Mouse (Mus musculus): ENCODE results near the gene Mthfd2.
"Not testable (repeated sequence)": the region's sequence is repeated elsewhere in the genome, so short reads cannot be mapped to it uniquely, and the experiment has no call there.

The Mthfd2 gene

DNA sequence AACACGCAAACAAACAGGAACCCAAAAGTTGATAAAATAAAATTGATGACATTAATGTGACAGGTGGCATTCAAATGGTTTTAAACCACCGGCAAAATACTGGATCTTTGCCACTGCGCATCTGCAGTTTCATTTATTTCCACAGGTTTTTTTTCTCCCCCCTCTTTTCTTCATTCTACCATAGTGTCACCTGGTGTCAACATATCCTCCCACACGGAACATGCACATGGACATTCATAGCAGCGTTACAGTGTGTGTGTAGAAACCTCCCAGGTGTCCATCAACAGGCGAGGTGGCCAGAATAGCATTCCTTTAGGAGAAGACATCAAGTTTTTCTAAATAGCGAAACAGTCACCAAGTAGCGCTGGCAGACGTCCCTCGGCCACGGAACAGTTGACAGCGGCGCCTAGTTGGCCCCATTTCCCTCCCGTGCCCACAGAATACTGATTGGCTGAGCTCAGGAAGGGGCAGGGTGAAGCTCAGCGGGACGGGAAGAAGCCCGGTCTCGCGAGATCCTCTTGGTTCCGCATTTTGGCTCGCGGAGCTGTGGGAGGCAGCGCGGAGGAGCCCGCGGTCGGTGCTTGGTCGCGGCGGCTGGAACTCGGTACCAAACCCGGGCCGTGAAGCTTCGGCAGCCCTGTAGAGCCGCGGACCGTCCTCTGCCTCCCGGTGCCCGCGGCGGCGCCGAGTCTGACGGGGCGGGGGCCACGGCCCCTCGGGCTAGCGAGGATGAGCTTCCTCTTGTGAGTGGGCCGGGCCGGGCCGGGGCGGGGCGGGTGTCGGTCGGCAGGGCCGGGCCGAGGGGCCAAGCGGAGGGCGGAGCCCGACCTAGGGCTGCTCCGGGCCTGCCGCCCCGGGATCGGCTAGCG, at the start of gene Mthfd2, which contains the start of gene Mob1a:
Gene Mthfd2 (minus strand): TSS at position 384 of the 869 bp plus-strand sequence.
Gene Mob1a (plus strand): TSS at position 492 of the 869 bp plus-strand sequence.
- DNase-seq (ENCODE audit: low spot score in 2 of 2) = peak; percentile 94 to 95

DNA sequence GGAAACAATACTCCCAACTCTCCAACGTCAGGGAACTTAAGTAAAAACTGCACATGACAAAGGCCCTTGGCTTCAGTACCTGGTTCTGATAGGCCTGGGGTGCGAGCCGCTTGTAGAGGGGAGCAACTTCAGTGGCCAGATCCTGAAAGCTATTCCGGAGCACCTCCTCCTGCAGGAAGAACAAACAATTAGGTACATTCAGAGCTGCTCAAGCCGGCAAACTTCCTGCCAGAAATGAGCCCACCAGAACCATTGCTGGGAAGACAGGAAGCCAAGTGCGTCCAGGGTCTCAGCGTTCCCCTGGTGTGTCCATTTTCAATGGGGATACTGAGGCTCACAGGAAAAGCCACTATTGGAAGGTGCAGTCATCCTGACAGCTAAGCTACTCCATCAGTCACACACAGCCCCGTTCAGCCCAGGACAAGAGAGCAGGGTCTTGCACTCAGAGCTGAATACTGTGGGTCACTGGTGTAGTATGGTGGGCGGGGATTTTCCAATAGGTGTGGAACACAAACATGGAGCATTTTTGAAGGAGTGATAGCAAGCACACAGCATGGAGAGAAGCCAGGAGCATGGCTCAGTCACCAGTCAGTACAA, 48.1 kb upstream of the Mthfd2 start:
- no peak for DNase-seq (ENCODE audit: low spot score in 2 of 2)

DNA sequence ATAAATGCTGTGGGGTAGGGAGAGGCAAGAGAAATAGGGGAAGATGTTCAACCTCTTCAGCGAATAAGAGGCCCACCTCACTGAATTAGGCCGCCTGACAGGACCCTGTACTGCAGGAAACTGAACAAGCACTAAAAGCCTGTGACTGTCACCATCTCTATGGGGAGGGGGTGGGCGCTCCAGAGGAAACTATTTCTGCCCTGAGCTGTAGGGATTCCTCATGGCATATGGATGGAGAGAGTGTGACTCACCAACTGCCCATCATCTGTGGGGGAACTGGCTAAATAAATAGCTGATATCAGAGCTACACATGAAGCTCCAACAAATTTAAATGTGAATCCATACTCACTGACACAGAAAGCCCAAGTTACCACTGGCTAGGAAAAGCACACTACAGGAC, 45.6 kb upstream of the Mthfd2 start:
- no peak for DNase-seq (ENCODE audit: low spot score in 2 of 2)

DNA sequence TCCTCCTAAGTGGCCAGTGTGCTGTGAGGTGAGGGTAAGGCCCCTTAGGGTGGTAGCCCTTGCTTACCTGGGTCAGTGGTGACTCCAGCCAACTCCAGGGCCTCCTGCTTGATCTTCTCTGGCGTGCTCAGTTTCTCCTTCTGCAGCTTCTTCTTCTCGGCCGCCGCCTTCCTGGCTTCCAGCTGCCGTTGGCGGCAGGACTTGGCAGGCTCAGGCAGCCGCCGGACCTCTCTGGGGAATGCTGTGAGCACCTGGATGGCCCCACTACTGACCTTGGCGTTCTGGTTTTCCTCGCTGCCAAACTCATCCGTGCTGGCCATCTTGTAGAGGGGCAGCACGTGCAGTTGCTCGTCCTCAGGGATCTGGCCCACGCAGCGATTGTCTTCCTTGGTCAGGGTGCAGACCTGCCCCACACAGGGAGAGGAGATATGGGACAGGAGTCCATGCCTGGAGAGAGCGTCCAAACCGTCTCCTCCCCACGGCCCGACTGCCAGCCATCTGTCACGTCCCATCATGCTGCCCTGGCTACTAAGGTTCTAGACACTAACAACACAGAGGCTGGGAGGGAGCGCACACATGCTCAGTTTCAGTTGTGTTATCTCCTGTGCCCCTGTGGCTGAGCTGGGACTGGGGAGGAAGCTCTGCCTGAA, 44.7 kb upstream of the Mthfd2 start:
- DNase-seq (ENCODE audit: low spot score in 2 of 2) = no peak

DNA sequence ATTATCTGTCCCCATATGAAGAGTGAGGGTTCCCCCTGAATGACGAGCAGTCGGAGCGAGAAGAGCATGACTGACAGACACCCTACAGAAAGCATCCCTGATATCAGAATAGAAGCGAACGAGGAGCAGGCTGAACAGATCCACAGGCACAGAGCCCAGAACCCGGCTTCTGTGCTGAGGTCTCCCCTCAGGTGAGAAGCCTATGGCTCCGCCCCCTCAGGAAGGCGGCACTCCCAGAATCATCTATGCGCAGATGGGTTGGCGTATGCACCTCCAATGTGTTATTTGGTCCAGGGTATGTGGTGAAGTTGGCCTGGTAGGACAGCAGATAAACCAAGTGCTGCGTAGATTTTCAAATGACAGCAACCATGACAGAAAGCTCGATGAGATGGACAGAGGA, 37.4 kb upstream of the Mthfd2 start:
- no peak for DNase-seq (ENCODE audit: low spot score in 2 of 2)

DNA sequence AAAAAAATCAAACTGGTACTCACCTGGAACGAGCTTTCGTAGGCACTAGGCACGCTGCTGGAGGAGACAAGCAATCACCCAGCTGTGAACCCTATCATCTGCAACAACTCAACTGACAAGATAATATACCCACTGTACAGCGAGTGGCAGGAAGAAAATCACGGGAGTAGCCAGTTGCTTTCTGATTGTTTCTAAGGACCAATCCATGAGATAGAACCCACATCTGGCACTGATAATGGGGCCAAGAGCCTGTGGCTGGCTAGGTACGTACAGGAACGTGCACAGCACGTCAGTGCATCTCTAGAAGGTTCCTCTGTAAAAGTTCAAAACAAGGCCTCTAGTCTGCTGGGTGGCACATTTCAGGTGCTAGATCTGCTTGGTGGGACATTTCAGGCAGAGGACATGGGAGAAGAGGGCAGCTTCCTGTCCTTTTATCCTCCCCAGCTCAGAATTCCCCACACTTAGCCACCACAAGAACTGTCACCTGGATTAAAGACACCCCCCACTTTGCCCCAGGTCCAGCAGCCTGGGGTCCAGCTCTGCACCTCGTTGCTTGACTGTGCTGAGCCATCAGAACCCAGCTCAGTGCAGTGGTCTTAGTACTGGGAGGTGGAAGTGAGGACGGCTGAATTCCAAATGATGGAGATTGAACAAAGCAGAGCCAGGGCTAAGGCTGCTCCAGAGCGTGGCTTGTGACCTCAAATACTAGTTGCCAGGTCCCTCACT, 36.0 kb upstream of the Mthfd2 start:
- DNase-seq (ENCODE audit: low spot score in 2 of 2) = no peak

DNA sequence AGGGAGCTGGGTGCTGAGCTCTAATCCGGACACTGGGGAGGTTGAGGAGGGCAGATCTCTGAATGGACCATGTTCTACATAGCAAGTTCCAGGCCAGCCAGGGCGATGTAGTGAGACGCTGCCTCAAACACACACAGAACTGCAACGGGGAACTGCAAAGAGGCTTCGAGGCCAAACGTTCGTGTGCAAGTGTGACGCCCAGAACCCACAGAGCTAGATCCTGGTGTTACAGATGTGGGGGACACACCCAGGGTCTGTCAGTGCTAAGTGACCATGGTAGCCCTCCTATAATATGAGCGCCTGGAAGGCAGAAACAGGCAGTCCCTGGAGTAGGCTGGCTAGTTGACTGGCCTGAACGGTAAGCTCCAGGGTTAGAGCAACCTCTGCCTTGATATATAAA, 31.7 kb upstream of the Mthfd2 start:
- DNase-seq (ENCODE audit: low spot score in 2 of 2) = no peak

DNA sequence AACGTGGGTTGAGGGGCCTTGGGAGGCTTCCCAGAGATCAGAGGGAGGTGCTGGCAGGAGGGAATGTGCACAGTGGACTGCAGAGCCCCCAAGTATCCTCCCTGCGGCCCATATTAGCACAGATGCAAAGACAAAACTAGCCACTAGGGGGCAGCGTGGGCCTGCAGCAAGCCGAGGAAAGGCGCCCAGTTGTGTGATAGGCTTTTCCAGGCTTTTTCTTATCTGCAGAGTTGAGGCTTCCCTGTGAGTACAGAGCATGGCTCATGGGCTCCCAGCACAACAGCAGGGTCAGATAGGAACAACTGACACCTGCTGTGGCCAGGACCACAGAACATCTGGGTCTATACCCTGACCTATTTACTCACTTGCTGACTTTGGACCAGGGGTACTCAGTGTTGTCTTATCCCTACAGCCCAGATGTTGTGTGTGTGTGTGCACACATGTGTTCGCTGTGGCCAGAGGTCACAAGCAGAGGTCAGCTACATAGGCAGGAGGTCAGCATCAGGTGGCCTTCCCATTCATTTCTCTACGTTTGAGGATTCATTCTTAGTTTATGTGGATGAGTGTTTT, 30.9 kb upstream of the Mthfd2 start:
- DNase-seq (ENCODE audit: low spot score in 2 of 2) = peak; percentile 66 to 78

DNA sequence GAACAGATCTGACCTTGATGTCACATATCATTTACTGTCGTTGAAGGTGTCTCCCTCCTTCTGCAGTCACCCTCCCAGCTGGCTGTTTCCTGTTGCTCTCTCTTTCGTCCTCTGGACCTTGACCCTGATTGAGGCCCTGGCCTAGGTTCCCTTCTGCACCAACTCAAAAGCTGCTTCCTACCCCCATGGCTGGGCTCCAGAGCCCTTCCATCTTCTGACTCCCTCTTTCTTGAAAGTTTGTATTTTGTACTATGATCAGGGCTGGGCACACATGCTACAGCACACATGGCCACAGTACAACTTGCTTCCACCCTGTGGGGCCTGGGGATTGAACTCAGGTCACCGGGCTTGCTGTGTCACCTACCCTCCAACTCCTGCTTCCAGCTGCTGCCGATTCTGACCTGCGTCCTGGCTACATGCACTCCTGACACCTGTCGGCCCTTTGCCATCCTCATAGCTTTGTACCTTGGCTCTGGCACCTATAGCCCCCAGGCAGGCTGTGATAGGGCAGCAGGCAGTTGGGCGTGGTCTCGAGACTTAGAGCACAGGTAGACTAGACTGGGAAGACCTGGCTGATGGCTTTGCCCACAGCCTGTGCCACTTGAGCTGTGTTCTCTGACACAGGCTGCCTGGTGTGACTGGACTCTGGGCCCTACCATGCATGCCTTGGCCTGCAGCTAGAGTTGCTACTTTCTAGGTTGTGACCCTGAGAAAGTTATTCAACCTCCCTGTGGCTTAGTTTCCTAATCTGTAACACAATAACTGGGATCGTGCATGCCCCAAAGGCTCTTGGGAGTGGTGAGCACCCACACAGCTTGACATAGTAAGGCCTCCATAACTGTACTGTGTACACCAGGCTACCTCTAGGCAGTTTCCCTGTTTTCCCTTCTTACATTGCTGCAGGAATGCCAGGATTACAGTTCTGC, 29.4 kb upstream of the Mthfd2 start:
- no peak for DNase-seq (ENCODE audit: low spot score in 2 of 2)

DNA sequence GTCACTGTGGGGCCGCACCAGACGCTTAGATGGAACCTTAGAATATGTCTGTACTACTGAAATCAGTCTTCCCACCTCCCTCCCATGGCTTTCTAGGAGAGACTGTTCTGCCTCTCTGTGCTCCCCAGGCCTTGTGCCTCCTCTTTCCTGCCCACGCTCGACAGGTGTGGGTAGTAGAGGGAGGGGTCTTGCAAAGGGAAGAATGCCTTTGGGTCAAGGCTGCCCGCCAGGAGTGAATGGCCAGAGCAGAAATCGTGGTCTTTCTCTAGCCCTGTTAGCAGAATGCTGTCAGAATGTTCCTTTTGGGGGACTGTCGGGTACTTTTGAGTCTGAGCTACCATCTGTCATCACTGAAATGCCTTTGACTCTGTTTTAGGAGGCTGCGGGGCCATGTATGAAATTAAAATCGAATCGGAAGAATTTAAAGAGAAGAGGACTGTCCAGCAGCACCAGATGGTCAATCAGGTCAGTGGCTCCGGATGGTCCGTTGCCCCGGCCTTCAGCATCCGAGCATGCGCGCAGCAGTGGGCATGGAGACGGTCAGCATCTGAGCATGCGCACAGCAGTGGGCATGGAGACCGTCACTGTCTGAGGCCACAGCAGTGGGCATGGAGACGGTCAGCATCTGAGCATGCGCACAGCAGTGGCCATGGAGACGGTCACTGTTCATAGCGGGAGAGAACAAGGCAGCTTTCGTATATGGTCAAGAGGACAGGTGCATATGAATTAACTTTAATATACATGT, 27.1 kb upstream of the Mthfd2 start:
- no peak for DNase-seq (ENCODE audit: low spot score in 2 of 2)

DNA sequence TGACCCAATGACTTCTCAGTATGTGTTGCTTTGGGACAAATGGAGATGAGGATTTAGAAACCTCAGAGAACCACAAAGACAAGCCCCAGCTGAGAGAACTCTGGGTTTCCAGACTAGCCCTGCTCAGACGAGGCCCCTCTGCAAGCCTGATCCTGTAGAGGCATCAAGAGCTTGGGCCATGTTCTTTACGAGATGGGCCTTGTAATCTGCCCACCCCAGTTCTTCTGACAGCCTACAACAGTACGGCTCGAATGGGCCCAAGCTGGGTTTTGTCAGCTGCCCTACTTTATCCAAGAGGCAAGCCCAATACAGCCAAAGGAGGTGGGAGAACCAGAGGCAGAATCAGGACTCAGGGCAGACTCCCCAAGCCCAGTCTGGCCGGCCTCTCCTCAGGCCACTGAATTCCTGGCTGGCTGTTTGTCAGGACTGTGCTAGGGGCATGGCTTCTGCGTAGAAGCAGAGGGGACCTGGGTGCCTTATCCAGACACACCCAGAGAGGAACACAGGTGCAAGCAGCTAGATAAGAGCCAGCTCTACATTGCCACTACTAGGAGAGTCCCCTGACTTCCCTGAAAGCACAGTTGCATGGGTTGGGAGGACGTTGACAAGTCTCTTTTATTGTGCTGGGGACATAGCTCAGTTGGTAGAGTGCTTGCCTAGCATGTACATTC, 25.9 kb upstream of the Mthfd2 start:
- DNase-seq (ENCODE audit: low spot score in 2 of 2) = peak; percentile 67 to 79

DNA sequence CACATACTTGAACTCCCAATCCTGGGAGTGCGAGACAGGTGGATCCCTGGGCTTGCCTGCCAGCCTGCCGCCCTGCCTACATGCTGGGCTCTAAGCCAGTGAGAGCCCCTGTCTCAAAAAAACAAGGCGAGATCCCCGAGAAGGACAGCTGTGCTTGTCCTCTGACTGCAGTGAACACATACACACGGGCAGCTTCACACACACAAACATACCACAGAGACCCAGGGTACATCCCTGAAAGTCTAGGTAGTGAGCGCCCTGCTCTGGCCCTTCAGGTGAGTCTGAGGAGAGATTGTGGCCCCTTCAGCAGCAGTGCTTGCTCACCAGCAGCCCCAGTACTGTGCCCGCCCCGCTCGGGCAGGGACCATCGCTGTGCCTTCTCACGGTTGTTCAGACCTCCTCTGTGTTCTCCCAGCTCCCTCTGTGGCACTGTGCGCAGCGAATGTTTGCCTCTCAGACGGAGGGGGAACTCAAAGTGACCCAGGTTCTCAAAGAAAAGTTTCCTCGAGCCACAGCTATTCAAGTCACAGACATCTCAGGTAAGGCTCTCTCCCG, 25.2 kb upstream of the Mthfd2 start:
- no peak for DNase-seq (ENCODE audit: low spot score in 2 of 2)

DNA sequence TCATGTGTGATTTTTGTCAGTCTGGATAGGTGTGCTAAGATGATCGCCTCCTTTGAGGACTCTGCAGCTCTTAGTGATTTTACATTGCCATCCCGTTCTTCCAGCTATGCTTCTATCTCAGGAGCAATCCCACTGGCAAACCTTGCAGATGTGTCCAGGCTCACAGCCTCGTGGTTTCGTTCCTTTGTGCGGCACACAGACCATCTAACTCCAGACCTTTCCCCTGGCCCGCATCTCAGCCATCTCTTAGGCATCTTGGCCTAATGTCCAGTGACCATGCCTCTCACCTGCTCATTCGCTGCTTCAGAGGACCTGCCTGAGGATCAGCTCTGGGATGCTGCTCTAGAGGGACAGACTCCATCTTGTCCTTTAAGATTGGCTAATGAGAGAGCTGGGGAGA, 24.5 kb upstream of the Mthfd2 start:
- no peak for DNase-seq (ENCODE audit: low spot score in 2 of 2)

DNA sequence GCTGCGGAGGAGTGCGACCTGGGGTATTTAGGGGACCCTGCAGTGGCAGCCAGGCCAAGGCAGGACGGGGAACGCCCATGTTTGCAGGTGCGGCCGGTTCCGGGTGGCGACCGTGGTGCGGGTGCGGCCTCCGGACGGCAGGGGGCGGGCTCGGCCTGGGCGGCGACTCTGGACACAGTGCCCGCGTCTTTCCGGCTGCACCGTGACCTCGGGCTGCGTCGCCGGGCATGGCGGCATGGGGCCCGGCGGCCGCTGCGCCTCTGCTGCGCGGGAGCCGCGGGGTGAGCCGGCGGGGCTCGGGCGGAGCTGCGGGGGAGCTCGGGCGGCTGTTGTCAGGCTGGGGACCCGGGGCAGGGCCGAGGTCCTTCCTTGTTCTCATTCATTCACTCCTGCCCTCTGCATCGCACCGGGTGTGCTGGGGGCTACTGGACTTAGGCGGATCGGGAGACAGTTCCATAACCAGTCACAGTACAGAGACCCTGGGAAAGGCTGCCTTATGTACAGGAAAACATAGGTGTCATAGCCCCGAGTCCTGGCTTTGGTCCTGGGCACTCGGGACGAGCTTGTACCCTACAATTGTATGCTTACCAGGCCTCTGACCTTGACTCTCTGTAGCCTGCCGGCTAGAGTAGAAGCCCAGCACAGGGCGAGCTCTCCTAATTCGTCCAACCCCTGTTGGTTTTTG, 23.7 kb upstream of the Mthfd2 start:
- peak; percentile 91 for DNase-seq (ENCODE audit: low spot score in 2 of 2)

DNA sequence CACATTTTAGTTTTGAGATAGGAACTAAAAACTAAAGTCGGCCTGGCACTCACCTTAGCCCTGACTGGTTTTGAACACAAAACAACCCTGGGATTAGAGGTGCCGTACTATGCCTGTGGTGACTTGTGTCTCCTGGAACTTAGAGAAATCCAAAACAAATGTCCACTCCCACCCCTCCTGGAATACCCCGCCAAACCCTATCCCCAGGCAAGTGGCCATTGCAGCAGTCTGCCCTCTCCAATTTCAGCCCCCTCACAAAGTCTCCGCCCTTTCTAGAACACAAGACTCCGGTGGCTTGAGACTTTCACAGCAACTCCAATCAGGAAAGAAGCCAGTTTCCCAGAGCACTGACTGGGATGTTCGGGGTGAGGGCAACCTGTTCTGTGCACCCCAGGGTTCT, 23.2 kb upstream of the Mthfd2 start, which contains the start of gene Bola3:
Gene Bola3 (plus strand): TSS at position 275 of the 400 bp plus-strand sequence.
- no peak for DNase-seq (ENCODE audit: low spot score in 2 of 2)

DNA sequence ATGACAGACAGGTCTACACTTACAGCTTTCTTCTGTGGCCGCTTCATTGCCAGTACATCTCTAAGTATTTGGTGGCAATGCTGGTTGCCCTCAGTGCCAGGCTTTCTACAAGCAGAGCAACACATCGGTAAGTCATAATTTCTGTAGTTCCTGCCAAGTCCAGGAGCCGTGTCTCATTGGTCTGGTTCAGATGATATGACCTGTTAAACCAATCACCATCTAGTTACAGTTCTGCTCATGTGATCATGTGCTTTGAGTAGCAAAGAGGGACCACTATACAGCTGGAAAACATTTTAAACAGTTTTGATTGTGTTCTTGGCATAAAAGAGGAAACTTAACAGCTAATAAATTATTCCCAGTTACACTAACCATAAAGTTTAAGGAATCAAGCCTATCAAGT, 22.2 kb upstream of the Mthfd2 start:
- DNase-seq (ENCODE audit: low spot score in 2 of 2) = no peak

DNA sequence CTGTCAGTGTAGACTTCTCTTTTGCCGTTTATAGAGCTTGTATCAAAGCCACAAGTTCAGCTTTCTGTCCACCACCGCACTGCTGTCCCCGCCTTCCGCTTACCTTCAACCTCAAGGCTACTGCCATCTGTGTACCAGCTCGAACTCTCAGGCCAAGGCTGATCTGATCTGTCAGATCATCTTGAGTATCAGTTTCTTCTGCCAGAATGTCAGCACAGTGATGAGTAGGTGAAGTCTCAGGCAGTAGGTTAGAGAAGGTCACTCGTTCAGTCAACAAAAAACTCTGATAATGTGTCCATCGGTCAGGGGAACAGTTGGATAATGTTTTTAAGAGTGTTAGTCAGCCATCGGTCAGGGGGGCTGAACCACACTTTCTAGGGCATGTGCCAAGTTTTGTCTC, 19.6 kb upstream of the Mthfd2 start:
- DNase-seq (ENCODE audit: low spot score in 2 of 2) = not testable (repeated sequence)

DNA sequence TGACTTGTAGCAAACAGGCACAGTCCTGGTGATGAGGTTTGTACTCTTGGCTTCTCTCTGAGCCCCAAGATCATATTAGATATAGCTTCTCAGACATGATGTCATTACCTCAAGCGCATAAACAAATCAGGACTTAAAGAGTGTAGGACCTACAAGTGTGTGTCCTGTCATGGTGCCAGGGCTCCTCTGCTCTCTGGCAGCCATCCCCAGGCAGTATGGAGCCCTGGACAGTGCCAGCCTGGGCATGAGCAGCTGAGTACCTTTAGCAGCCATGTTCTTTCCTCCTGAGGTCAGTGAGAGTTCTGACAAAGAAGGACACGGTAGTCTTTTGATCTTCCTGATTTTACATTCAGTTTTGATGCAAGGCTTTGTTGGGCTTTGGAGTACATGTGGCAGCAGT, 17.2 kb upstream of the Mthfd2 start:
- DNase-seq (ENCODE audit: low spot score in 2 of 2) = no peak

Data from spleen, postnatal 36 days (tissue).